Mouse (Mus musculus): Measurements from ENCODE around the gene Vmn1r163. TPM values are rescaled to one million over a fixed set of nuclear protein-coding genes. Genes with fewer than 3 reads are reported as not detected.
"Not testable (repeated sequence)": the region's sequence is repeated elsewhere in the genome, so short reads cannot be mapped to it uniquely, and the experiment has no call there.

Vmn1r163 gene
- total RNA-seq (2015): not detected in 2 replicates
- total RNA-seq (2017): not detected in 2 replicates

- not testable (repeated sequence) for ATAC-seq (replicated peaks; ENCODE audit: poor library complexity)
These were observed at the start of gene Vmn1r163 for GRCm38 (mm10) chr7:23055240-23055639. Vmn1r163 (plus strand) TSS chr7:23055540.

DNA sequence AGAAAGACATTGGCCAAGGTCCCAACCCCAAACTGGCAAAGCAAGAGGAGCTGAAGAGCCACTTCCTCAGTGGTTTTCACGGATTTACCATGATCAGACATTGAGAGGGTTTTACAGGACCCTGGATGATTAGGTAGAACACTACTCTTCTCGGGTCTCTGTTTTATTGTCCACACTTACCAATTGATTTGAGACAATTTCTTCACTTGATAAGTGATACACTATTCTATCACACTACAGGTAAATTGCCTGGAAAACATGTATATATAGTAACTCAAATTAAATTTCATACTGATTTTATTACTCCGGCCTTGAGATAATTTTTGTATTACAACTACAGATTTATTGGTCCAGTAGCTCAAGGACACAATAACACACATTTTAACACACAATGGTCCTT, 35.5 kb upstream of the Vmn1r163 start, which contains the start of gene Gm4216:
Gene Gm4216 (minus strand): TSS at position 101 of the 400 bp plus-strand sequence.
- ATAC-seq (replicated peaks; ENCODE audit: poor library complexity): not testable (repeated sequence)

- ATAC-seq (replicated peaks; ENCODE audit: poor library complexity): not testable (repeated sequence)
These were observed 12.0 kb downstream of the Vmn1r163 start, which contains the start of gene Gm8720 for GRCm38 (mm10) chr7:23067356-23067755. Gm8720 (minus strand) TSS chr7:23067456.

Other genes with a start within 250 kb of the Vmn1r163 start
- not detected in 2 replicates for gene Vmn1r159, start 211.9 kb upstream of the Vmn1r163 start, total RNA-seq (2015)
- gene Vmn1r159, start 211.9 kb upstream of the Vmn1r163 start, total RNA-seq (2017): not detected in 2 replicates
- not detected in 2 replicates for gene Vmn1r160, start 184.3 kb upstream of the Vmn1r163 start, total RNA-seq (2015)
- gene Vmn1r160, start 184.3 kb upstream of the Vmn1r163 start, total RNA-seq (2017): not detected in 2 replicates
- gene Gm4214, start 70.9 kb upstream of the Vmn1r163 start, total RNA-seq (2015): not detected in 2 replicates
- gene Gm4214, start 70.9 kb upstream of the Vmn1r163 start, total RNA-seq (2017): not detected in 2 replicates
- not detected in 2 replicates for gene Gm4216, start 35.6 kb upstream of the Vmn1r163 start, total RNA-seq (2015)
- not detected in 2 replicates for gene Gm4216, start 35.6 kb upstream of the Vmn1r163 start, total RNA-seq (2017)
- gene Gm8720, start 11.9 kb downstream of the Vmn1r163 start, total RNA-seq (2015): not detected in 2 replicates
- gene Gm8720, start 11.9 kb downstream of the Vmn1r163 start, total RNA-seq (2017): not detected in 2 replicates
- not detected in 2 replicates for gene Gm10662, start 88.9 kb downstream of the Vmn1r163 start, total RNA-seq (2015)
- not detected in 2 replicates for gene Gm10662, start 88.9 kb downstream of the Vmn1r163 start, total RNA-seq (2017)
- not detected in 2 replicates for gene Vmn1r165, start 161.8 kb downstream of the Vmn1r163 start, total RNA-seq (2015)
- not detected in 2 replicates for gene Vmn1r165, start 161.8 kb downstream of the Vmn1r163 start, total RNA-seq (2017)
- not detected in 2 replicates for gene Vmn1r166, start 196.1 kb downstream of the Vmn1r163 start, total RNA-seq (2015)
- gene Vmn1r166, start 196.1 kb downstream of the Vmn1r163 start, total RNA-seq (2017): not detected in 2 replicates
- not detected in 2 replicates for gene Gm6902, start 223.4 kb downstream of the Vmn1r163 start, total RNA-seq (2015)
- gene Gm6902, start 223.4 kb downstream of the Vmn1r163 start, total RNA-seq (2017): not detected in 2 replicates
- not detected in 2 replicates for gene Nlrp4e, start 245.7 kb downstream of the Vmn1r163 start, total RNA-seq (2015)
- not detected in 2 replicates for gene Nlrp4e, start 245.7 kb downstream of the Vmn1r163 start, total RNA-seq (2017)

Data from megakaryocyte progenitor cell, adult 5-6 weeks (primary cell).